Mouse (Mus musculus): ENCODE data around the gene Bank1.

DNA sequence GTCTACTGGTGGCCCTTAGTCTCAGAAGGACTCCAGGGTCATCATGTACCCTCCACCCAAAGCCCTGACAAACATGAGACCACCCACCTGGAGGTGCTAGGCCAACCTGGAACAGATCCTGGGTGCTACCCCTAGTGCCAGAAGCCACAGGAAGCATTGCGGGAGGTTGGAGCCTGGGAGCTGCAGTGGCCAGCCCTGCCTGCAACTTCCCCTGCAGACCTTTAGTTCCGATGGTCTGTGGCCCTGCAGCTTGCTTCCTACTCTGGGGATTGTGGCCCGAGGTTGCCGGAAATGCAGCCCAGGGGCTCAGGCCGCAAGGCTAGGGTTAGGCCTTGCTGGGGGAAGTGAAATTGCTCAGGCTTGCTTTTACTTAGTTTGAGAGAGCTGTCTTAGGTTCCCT is at the start of gene Bank1:
- no peak for TF ChIP-seq CTCF (IDR thresholded peaks at IDR 0.05; ENCODE audit: borderline replicate concordance, control insufficient read depth, extremely low read depth, insufficient read depth, low read length, poor library complexity)
- no peak for TF ChIP-seq POLR2A (IDR thresholded peaks at IDR 0.05; ENCODE audit: control insufficient read depth, extremely low read depth, insufficient read depth, low read length, poor library complexity)
